Mouse (Mus musculus) splenic B cell, adult 2 months (primary cell): Measurements from ENCODE around the gene Ccdc34.
"Not testable (repeated sequence)": the region's sequence is repeated elsewhere in the genome, so short reads cannot be mapped to it uniquely, and the experiment has no call there.

Experiments used
- DNase-seq: peaks from one replicate; pipeline ENCODE4 v3.0.0-alpha.2; 2011; ENCODE audit warnings: low read depth, low spot score
- H3K27me3 ChIP-seq: 2 replicates; pipeline ENCODE4 v1.6.1; 2012; ENCODE audit warnings: mild to moderate bottlenecking, low read length, moderate library complexity, mixed read lengths; ENCODE audit not compliant: control insufficient read depth, poor library complexity, insufficient read depth, severe bottlenecking
- H3K36me3 ChIP-seq: 2 replicates; pipeline ENCODE4 v1.6.1; 2012; ENCODE audit warnings: mild to moderate bottlenecking, low read length, moderate library complexity, mixed read lengths; ENCODE audit not compliant: control insufficient read depth, poor library complexity, insufficient read depth, severe bottlenecking

The Ccdc34 gene

DNA sequence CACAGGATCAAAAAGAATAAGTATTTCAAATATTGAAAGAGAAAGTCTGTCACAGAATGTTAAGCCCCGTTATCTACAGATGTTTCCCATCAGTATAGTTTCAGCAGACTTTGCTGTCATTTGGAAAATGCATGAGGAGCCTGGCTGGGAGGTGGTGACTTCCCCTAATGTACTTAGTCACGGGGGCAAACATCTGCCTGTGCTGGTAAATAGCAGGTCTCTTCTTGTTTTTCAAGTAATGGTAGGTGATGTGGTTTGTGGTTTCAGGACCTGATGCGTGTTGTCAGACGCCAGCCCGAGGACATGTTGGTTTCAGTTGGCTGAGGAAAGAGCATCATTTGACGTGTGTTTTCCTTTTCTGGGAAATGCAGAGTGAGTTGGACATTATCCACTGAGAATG, 62.9 kb downstream of the Ccdc34 start:
- no peak for DNase-seq
- no peaks in the 10 kb centered on the region for H3K27me3 ChIP-seq
- H3K36me3 ChIP-seq: no peaks in the 10 kb centered on the region

DNA sequence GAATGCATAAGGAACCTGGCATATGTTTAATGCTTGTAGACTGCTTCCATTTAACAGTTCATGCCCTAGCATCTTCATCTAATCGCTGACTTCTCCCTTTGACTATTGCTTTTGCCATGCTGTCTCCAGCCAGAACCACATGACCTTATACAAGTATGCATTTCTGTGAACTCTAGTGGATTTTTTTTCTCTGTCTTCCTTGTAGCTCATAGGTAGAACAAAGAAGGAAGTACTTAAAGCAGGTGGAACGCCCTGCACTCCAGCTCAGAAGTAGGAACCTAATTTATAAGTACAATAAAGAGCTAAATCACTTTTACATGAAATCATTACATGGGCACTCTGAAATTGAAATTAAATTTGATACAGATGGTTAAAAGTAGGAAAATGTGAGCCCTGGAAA, 65.4 kb downstream of the Ccdc34 start:
- no peak for DNase-seq
- no peaks in the 10 kb centered on the region for H3K36me3 ChIP-seq
- no peaks in the 10 kb centered on the region for H3K27me3 ChIP-seq

DNA sequence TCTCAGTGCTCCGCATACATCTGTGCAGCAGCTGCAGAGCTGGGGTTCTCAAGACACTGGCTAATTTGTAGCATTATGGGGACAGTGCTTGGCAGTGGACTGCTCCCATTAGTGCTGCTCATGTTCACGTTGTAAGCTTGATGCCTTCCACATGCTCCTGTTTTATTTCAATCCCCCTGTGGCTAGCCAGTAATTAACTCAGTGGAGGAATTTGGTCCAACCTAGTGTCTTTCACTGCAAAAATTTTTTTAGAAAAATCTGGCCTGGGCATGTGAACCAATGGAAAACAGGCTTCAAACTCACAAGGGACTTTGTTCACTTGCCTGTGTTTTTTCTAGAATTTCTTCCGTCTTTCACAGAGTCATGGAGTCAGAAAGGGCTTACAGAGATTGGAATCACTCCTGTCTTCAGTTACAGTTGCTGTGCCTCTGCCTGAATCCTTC, 68.1 kb downstream of the Ccdc34 start:
- H3K36me3 ChIP-seq: no peaks in the 10 kb centered on the region
- DNase-seq: no peak
- H3K27me3 ChIP-seq: no peaks in the 10 kb centered on the region

DNA sequence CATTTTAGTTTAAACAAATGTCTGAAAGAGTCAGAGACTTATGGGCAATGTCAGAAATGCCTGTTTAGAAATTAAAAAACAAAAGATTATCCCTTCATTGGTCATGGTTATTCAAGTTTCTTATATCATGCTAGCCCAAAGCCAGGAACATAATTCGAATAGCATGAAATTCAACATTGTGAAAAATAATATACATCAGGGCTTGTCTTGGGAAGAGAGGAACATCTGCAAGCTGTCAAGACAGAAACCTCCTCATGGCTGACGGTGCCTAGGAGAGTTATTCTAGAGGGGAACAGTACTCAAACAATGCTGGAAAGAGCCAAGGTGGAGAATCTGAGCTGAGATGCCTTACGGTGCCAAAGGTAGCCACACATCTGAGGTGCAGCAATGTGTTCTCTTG, 96.5 kb downstream of the Ccdc34 start:
- no peaks in the 10 kb centered on the region for H3K27me3 ChIP-seq
- no peak for DNase-seq
- H3K36me3 ChIP-seq: no peaks in the 10 kb centered on the region

DNA sequence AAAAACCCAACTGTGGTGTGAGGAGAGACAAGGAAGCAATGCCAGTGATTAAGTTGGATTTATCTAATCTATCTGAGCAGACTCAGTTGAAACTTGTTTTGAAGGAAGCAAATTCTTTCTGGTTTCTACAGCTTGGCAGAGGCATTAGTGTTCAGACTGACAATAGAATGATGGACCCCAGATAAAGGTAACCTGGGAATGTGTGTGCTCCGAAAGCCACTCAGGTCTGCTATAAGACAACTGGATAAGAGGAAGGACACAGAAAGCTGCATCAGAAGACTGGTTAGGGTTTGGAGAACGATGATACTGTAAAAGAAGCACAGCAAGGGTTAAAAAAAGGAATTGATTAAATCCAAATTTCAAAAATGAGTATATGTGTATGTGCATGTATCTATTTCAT, 111.8 kb downstream of the Ccdc34 start:
- no peak for DNase-seq
- H3K27me3 ChIP-seq: no peaks in the 10 kb centered on the region
- no peaks in the 10 kb centered on the region for H3K36me3 ChIP-seq

DNA sequence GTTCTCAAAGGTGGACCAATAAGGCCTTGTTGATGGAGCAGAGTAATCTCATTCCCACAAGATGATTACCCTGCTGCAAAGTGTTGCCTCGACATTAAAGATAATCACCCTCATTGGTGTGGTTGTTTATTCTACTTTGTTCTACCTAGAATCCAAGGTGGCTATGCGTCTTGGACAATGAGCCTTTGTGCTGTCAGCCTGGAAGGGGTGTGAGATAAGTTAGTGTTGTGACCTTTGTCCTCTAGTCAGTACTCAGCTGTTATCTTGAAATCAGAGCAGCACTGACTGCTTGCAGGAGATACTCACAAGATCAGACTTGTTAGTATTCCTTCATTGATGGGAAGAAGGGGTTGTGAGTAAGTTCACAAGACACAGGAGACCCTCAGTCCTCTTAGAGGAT, 114.0 kb downstream of the Ccdc34 start:
- Histone ChIP-seq H3K36me3 (no peaks in the 10 kb centered on the region), H3K27me3 (no peaks in the 10 kb centered on the region)
- DNase-seq: no peak

DNA sequence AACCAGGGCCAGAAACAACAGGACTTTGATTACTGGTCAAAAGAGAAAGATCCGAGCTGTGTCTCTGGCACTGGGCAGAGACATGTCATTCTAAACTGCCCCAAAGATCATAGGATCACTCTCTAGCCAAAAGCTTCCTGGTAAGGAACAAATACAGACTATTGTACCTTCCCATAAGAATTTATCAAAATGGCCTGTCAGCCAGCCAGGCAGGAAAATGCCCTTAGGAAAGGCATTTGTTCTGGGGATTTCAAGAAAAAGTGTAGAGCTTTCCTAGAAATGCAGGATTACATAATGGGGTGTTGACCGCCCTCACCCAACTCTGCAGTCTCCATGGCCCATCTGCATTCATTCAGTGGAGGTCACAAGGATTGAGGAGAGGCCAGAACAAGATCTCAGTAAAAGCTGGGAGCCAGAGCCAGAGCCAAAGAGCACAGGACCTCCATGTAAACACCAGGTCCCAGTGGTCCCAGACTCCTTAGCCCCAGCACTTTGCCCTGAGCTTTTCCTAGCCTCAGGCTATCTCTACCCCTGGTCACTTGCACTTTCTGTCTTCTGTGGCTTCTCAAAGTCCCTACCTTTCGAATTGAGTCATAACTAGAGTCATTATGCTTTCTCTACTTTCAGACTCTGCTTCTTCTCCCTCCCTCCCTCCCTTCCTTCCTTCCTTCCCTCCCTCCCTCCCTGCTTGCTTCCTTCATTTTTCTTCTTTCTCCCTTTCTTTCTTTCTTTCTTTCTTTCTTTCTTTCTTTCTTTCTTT, 115.9 kb downstream of the Ccdc34 start:
- no peak for DNase-seq
- no peaks in the 10 kb centered on the region for H3K27me3 ChIP-seq
- H3K36me3 ChIP-seq: no peaks in the 10 kb centered on the region

DNA sequence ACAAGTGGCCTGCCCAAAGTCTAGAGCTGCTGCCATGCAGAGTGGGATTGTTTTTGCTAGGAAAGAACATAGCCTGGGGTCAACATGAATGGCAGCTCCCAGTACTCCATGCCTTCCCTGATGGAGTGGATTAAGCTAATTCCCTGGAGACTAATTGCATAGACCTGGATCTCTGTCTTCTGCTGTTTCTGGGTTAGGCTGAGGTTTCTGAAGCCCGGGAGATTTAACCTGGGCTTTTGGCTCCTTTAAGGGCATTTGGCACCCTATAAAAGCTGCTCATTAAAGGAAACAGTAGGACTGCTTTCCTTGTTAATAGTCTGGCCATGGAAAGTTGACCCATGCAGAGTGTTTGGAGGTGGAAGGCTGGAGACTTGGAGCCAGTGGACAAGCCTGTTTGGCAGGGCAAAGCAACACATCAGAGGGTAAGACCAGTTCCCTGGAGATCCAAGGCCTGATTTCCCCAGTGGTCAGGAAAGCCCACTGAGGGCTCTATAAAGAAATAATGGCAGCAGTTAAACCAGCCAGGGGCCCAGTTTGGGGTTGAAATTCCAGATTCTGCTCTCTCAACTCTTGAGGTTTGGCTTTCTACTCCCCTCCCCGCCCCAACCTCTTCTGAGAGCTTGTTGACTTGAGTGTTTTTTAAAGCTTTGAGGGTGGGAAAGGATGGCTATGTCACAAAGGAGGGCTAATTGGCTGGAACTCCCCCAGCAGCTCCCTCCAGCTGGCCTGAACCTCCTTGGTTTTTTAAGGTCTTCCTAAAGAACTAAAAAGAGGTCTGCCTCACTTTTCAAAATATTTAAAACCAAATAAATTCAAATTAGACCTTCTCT, 117.4 kb downstream of the Ccdc34 start:
- Histone ChIP-seq H3K27me3 (no peaks in the 10 kb centered on the region), H3K36me3 (no peaks in the 10 kb centered on the region)
- no peak for DNase-seq

DNA sequence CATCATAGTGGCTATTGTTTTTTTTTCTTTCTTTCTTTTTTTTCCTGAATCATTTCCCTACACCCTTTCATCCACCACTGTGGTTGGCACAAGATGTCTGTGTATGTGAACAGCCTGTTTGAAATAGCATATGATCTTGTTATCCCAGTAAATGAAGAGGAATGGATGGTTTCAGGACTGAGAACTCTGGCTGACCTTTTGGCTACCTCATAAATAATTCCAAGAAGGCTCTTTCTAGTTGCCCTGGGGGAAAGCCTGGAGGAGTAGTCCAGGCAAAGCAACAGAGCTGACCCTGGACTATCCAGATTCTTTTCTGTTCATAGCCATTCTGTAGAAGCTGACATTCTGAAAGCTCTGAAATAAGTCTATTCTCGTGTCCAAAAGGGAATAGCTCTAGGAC, 119.7 kb downstream of the Ccdc34 start:
- Histone ChIP-seq H3K27me3 (no peaks in the 10 kb centered on the region), H3K36me3 (no peaks in the 10 kb centered on the region)
- DNase-seq: no peak

DNA sequence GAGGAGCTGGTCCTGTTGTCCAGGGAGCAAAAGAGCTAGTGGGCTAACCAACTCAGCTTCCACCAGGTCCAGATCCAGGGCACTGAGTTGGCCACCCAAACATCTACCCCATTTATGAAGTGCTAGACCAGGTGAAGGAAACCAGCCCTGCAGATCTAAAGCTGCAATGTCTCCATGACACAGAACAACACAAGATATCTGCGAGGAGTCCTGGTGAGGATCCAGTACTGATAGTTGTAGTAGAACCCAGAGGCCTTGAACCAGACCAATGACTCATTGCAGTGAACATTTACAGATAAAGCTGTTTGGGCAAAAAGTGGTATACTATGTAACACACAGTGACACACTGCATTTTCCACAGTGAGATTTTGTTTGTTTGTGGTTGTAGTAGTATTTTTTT, 120.5 kb downstream of the Ccdc34 start:
- no peaks in the 10 kb centered on the region for H3K27me3 ChIP-seq
- DNase-seq: no peak
- no peaks in the 10 kb centered on the region for H3K36me3 ChIP-seq

DNA sequence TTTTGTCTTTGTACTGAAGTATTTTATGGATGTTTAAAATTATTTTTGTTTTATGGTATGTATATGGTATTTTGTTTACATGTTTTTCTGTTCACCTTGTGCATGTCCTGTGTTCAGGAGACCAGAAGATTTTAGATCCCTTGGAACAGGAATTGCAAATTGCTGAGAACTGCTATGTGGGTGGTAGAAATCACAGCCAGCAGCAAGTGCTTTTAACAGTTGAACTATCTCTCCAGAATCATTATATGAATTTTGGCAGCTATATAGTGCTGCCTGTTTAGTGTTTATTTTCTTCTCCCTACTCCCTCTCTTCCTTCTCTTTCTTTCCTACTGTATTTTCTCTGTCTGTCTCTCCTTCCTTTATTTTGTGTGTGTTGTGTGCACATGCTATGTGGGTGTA, 130.4 kb downstream of the Ccdc34 start:
- H3K27me3 ChIP-seq, DNase-seq, H3K36me3 ChIP-seq: not testable (repeated sequence)

DNA sequence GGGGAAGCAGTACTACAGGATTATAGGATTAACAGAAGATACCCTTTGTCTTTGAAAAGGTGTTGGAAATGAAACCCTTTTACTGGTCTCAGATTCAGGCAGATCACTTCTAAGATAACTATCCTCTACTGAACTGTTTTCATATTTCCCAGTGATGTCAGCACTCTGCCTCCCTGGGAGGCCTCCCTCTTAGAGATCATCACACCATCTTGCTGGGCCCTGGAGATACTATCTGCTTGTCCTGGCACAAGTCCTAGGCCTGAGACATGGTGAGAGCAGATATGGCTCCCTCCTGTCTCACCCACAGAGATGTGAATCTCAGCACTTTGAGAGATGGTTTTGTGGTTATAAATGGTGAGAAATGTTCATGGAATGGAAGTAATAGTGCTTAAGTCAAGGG, 131.6 kb downstream of the Ccdc34 start:
- Histone ChIP-seq H3K27me3 (no peaks in the 10 kb centered on the region), H3K36me3 (no peaks in the 10 kb centered on the region)
- DNase-seq: no peak

DNA sequence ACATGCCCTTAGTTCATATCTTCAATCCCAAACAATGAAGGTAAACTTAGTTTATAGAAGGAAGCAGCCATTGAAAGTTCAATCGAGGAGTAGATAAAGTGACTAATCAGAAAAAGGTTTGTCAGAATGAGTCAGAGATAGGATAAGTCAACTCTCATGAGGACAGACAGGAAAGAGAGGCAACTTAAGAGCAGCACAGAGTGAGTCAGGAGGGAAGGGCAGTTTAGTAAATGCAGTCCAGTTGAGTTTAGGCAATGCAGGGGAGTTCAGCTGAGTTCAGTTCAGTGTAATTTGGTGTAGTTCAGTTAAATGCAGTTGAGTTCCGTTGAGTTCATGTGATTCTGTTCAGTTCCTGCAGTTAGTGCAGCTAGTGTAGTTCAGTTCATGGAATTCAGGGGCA, 138.7 kb downstream of the Ccdc34 start:
- H3K36me3 ChIP-seq: no peaks in the 10 kb centered on the region
- DNase-seq: no peak
- no peaks in the 10 kb centered on the region for H3K27me3 ChIP-seq

DNA sequence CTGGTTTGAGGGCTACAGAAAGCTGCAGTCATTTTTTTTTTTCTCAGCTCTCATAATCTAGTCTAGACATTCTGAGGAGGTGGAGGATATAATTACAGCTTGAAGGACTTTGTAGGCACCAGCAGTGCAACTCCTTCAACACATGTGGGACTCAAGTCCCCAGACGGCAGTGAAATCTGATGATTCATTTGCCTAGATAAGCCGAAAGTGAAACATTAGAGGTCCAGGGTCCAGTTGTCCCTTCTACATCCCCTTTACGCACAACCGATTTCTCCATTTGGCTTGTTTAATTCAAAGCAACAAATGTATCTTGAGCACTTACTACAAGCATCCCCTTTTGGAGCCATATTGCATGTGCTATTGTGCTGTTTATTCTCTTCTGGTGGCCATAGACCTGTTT, 147.4 kb downstream of the Ccdc34 start:
- H3K27me3 ChIP-seq: no peaks in the 10 kb centered on the region
- no peak for DNase-seq
- H3K36me3 ChIP-seq: no peaks in the 10 kb centered on the region

DNA sequence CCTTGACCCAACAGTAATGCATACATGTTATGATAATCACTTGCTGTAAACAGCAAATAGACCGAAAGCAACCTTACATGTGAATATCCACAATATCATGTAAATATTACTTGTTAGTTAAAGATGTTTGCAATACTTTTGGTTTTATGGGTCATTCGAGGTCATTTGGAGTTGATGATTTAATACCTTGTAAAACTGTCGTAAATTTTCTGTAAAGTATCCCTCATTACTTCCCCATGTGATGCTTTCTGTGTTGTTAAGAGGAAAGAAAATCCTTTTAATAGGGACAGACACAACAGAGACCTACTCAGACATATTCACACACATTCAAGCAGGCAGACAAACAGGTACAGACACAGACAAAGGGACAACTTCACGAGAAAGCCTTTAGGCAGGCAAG, 150.1 kb downstream of the Ccdc34 start:
- no peaks in the 10 kb centered on the region for H3K27me3 ChIP-seq
- no peak for DNase-seq
- H3K36me3 ChIP-seq: no peaks in the 10 kb centered on the region
